Mouse (Mus musculus) MEL (cell line): Measurements from ENCODE around the gene I0C0044D17Rik. TPM values are rescaled to one million over a fixed set of nuclear protein-coding genes. Genes with fewer than 3 reads are reported as not detected.

Experiments used
- DNase-seq: peaks from one replicate; pipeline ENCODE4 v3.0.0; 2011; ENCODE audit warnings: low read depth, low spot score
- H3K27ac ChIP-seq: 2 replicates; pipeline ENCODE4 v1.5.1; 2012; ENCODE audit warnings: low read depth, mild to moderate bottlenecking, control low read depth, low read length, moderate library complexity; ENCODE audit not compliant: control insufficient read depth
- H3K27me3 ChIP-seq, 2 experiments: fragments of 150-350 bp in 1 of 2; sonication (generic) in 1 of 2; 2 replicates each; pipeline ENCODE4 v1.6.1; 2012; ENCODE audit warnings: low read length in 2 of 2, mild to moderate bottlenecking in 2 of 2, improper control_type of control experiment in 1 of 2, moderate library complexity in 1 of 2; ENCODE audit not compliant: insufficient read depth in 2 of 2, control insufficient read depth in 1 of 2
- H3K36me3 ChIP-seq, 2 experiments: 2 replicates each; pipeline ENCODE4 v1.6.1; 2012 to 2014; ENCODE audit warnings: low read length in 2 of 2, improper control_type of control experiment in 1 of 2, inconsistent platforms in 1 of 2, mild to moderate bottlenecking in 1 of 2; ENCODE audit not compliant: insufficient read depth in 2 of 2, control insufficient read depth in 1 of 2
- H3K4me1 ChIP-seq, 2 experiments: fragments of 150-350 bp in 1 of 2; sonication (generic) in 1 of 2; 2 replicates each; pipeline ENCODE4 v1.6.1; 2012; ENCODE audit warnings: low read length in 2 of 2, improper control_type of control experiment in 1 of 2, mild to moderate bottlenecking in 1 of 2; ENCODE audit not compliant: insufficient read depth in 2 of 2, control insufficient read depth in 1 of 2
- H3K4me3 ChIP-seq, 2 experiments: fragments of 150-350 bp in 1 of 2; sonication (generic) in 1 of 2; 2 replicates each; pipeline ENCODE4 v1.5.1; 2012; ENCODE audit warnings: low read depth in 2 of 2, low read length in 2 of 2, mild to moderate bottlenecking in 2 of 2, moderate library complexity in 2 of 2, control low read depth in 1 of 2, improper control_type of control experiment in 1 of 2; ENCODE audit not compliant: control insufficient read depth in 1 of 2, insufficient read depth in 1 of 2
- H3K79me2 ChIP-seq: 2 replicates; pipeline ENCODE4 v1.6.1; 2012; ENCODE audit warnings: mild to moderate bottlenecking, low read length, moderate library complexity; ENCODE audit not compliant: control insufficient read depth, poor library complexity, insufficient read depth
- H3K9ac ChIP-seq: 2 replicates; pipeline ENCODE4 v1.6.1; 2012; ENCODE audit warnings: low read depth, mild to moderate bottlenecking, control low read depth, low read length, moderate library complexity; ENCODE audit not compliant: control insufficient read depth, poor library complexity, severe bottlenecking
- H3K9me3 ChIP-seq: fragments of 150-350 bp; sonication (generic); replicated peaks from 2 replicates; pipeline ENCODE4 v1.6.1; 2012; ENCODE audit warnings: mild to moderate bottlenecking, low read length, improper control_type of control experiment, moderate library complexity; ENCODE audit not compliant: insufficient read depth
- GABPA ChIP-seq: IDR thresholded peaks from 2 replicates; pipeline ENCODE4 v1.6.1; 2012; ENCODE audit warnings: low read depth, mild to moderate bottlenecking, inconsistent platforms, low read length, improper control_type of control experiment, moderate library complexity
- MEF2A ChIP-seq: IDR thresholded peaks from 2 replicates; pipeline ENCODE4 v1.6.1; 2014; ENCODE audit warnings: low read depth, mild to moderate bottlenecking, inconsistent platforms, low read length, improper control_type of control experiment; ENCODE audit not compliant: poor library complexity, insufficient replicate concordance, severe bottlenecking; ENCODE audit errors: extremely low read depth
- MYC ChIP-seq: IDR thresholded peaks from 2 replicates; pipeline ENCODE4 v1.6.1; 2011; ENCODE audit warnings: low read depth, mild to moderate bottlenecking, low read length, improper control_type of control experiment, moderate library complexity
- NRF1 ChIP-seq: IDR thresholded peaks from 2 replicates; pipeline ENCODE4 v1.6.1; 2014; ENCODE audit warnings: low read depth, mild to moderate bottlenecking, inconsistent platforms, low read length, improper control_type of control experiment, moderate library complexity; ENCODE audit not compliant: poor library complexity, insufficient read depth, severe bottlenecking
- POLR2AphosphoS2 ChIP-seq: IDR thresholded peaks from 2 replicates; pipeline ENCODE4 v1.6.1; 2011; ENCODE audit warnings: low read length, improper control_type of control experiment
- polyA plus RNA-seq, 2 experiments: library from polyadenylated mRNA; stranded (reverse) in 1 of 2; unstranded in 1 of 2; fragments of >175 nt in 1 of 2; fragments of >200 nt in 1 of 2; gene quantifications; 2 replicates each; pipeline versions ENCODE4 v1.2.1 to v1.2.4; 2012; ENCODE audit warnings: low replicate concordance in 2 of 2, low read depth in 1 of 2; ENCODE audit not compliant: insufficient read length in 2 of 2, insufficient read depth in 1 of 2, missing spikeins in 1 of 2
- total RNA-seq: library from RNA; depleted of rRNA; stranded (reverse); fragments of 300-350 nt; gene quantifications from 2 replicates; pipeline ENCODE4 v1.2.3, GENCODE M21; 2012; rRNA removed

I0C0044D17Rik gene
- total and polyA plus RNA-seq, 3 experiments = not detected

GRCm38 (mm10) chr4:98773785-98774184 is 49.9 kb downstream of the I0C0044D17Rik start:
- no peaks in the 10 kb centered on the region for H3K4me1 ChIP-seq
- no peak for TF ChIP-seq MYC
- TF ChIP-seq GABPA = no peak
- no peak for TF ChIP-seq MEF2A
- no peak for TF ChIP-seq POLR2AphosphoS2
- no peak for TF ChIP-seq NRF1
- TF ChIP-seq, all 39 proteins: peak for 0
- H3K36me3 ChIP-seq = no peaks in the 10 kb centered on the region

More at GRCm38 (mm10) chr4:98773785-98774184, 49.9 kb downstream of the I0C0044D17Rik start:
- no peak overlapping the region for H3K4me3 ChIP-seq
- H3K27ac ChIP-seq = no peak overlapping the region
- H3K9ac ChIP-seq = no peak overlapping the region
- no peaks in the 10 kb centered on the region for H3K79me2 ChIP-seq
- no peaks in the 10 kb centered on the region for H3K9me3 ChIP-seq
- H3K27me3 ChIP-seq = no peaks in the 10 kb centered on the region
- DNase-seq = no peak

Other genes starting within 250 kb of the I0C0044D17Rik start
- gene L1td1, start 97.1 kb downstream of the I0C0044D17Rik start, total RNA-seq = not detected in 2 replicates
- gene L1td1, start 97.1 kb downstream of the I0C0044D17Rik start, polyA plus RNA-seq = not detected
- not detected in 2 replicates for gene Kank4, start 6.3 kb downstream of the I0C0044D17Rik start, total RNA-seq
- not detected for gene Kank4, start 6.3 kb downstream of the I0C0044D17Rik start, polyA plus RNA-seq
- 68.6 and 70.1 TPM in 2 replicates for gene Usp1, start 100.0 kb upstream of the I0C0044D17Rik start, total RNA-seq
- gene Usp1, start 100.0 kb upstream of the I0C0044D17Rik start, polyA plus RNA-seq = 100 to 1,000 TPM in 1 of 2 experiments, not detected in 1; 128 TPM
- 0.10 and 0.12 TPM in 2 replicates for gene Angptl3, start 207.1 kb upstream of the I0C0044D17Rik start, total RNA-seq
- under 1 TPM in 1 of 2 experiments, not detected in 1; 0.04 TPM for gene Angptl3, start 207.1 kb upstream of the I0C0044D17Rik start, polyA plus RNA-seq